Mouse (Mus musculus) heart, postnatal 36 days (tissue): ENCODE results near the gene Clip3. TPM values are rescaled to one million over a fixed set of nuclear protein-coding genes. Genes with fewer than 3 reads are reported as not detected.

Experiments
- DNase-seq, 2 experiments: peaks; one replicate each; pipeline ENCODE4 v3.0.0; 2021 to 2022
- intact Hi-C: fragments of 180-260 bp; cut with DNase I; formaldehyde crosslinking; loops from one replicate; pipeline ENCODE4 v1.15.1; 2025
- total RNA-seq, 2 experiments: library from RNA; stranded (reverse); gene quantifications; 2 replicates each; pipeline ENCODE4 v1.2.3; 2021

Gene Clip3
- 10 to 100 TPM in 1 of 2 experiments, 1 to 10 TPM in 1; 6.0 to 11.4 TPM for total RNA-seq

DNA sequence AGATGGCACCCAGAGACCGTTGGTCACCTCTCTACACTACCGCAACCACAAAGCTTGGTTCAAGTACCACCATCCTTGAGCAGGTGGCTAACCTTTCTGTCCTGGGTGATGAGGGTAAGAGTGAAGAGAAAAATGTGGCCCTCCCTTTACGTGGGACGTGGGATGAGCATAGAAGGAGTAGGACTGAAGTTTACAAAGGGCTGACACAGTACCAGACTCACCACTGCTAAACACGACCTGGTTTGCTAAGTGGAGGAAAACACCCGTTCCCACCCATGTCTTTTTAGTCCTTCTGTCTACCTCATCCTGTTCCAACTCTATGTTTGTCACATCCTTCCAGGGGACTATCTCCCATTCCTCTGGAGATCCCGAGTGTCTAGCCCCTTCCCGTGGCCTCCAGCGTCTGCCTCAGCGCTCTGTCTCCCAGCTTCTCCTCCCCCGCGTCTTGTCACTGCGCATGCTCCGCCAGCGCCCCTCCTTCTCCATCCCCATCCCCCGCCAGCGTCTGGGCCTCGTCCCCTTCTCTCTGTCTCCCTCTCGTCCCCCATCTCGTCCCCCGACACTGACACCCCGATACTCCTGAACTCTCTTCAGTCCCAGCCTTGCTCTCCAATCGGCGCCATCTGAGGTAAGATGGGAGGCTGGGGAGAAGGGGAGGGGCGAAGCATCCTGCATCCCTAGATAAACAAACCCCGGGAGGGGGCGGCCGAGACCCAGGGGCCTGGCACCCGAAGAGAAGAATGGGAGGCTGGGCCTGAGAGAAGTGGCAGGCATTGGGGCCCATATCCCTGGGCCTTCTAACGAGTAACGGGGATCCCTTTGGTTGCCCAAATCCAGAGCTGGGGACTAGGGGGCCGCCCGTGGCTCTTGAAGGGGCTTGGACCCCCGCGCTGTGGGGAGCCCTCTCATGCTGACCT lies at the start of gene Clip3:
Clip3 (plus strand) TSS at position 514 of the 917 bp plus-strand sequence.
- intact Hi-C loops = no loop called here
- peak; percentile 68 to 75 for DNase-seq

DNA sequence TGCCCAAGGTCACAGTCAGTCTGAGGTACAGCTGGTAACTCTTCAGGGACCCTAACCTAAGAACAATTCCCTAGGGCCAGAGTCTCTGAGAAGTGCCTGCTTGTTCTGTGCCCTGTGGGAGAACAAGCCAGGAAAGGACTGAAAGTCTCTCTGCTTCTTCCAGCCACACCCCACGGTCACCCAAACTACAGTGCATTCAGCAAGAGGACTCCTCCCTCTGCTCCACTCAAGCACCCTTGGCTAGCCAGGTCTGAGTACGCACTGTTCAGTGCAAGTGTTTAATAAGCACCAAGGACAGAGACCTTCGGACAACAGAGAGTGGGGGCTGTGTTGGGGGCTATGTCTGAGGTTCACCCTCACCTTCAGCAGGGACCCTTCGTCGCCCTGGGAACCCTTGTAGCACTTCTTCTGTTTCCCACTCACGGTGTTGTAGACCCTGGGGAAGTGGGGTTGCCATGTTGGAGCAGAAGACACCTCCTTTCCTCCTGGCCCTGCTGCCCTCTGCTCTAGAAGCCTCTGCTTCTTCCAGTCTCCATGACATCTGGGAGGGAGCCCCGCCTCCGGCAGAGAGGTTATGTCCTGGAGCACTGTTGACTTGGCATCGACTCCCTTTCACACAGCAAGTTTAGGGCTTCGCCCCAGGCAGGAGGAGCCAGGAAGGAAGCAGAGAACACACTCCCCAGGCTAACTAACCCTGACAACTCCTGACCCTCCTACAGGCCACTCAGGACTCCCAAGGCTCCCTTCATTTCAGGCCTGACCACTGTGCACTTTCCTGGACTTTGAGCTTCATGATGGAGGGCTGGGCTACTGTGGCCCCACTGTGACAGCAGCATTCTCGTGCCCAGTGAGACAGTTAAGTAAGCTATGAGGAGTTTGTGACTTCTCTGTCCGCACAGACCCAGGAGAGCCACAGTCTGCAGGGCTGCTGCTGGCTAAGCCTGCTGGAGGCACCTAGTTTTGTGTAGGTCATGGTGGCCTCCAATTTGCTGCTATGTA lies 39.3 kb upstream of the Clip3 start:
- intact Hi-C loops = no loop called here
- DNase-seq = no peak

DNA sequence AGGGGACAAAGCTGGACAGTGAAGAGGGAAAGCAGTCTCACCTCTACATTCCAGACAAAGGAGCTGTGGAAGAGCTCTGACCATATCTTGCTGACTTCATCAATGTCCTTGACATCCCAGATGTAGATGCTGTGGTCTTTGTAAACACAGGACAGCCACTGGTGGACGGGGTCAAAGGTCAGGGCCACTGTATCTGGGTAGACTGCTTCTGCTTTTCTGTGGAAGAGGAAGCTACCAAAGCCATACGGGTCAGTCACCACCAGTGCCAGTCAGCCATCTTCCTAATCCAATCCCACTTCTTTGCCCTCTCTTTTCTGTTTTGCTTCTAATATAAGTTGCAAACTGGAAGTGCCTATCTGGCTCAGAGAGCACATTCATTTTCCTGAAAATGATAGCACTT lies 26.5 kb upstream of the Clip3 start:
- no peak for DNase-seq
- intact Hi-C loops = no loop called here

DNA sequence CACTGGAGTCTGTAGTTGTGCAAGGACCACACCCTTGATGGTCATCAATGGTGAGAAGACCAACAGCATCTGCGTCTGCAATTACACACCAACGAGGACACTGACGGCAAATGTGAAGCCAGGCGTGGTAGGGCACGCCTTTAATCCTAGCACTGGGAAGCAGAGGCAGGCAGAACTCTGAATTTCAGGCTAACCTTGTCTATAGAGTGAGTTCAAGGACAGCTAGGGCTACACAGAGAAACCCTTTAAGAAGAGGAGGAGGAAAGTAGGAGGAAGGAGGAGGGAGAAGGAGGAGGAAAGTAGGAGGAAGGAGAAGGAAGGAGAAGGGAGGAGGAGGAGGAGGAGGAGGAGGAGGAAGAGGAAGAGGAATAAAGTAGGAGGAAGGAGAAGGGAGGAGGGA lies 26.0 kb upstream of the Clip3 start:
- intact Hi-C loops = no loop called here
- DNase-seq = no peak

DNA sequence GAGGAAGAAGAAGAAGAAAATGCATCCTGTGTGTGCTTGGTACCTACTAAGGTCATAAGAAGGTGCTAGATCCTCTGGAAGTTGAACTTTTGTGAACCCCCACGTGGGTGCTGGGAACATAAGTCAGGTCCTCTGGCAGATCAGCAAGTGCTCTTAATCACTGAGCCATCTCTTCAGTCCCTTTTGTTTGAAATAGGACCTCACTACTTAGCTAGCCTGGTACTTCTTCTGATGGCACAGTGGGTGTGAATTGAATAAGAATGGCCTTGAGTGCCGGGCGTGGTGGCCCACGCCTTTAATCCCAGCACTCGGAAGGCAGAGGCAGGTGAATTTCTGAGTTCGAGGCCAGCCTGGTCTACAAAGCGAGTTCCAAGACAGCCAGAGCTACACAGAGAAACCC lies 25.6 kb upstream of the Clip3 start:
- no peak for DNase-seq
- intact Hi-C loops = no loop called here

DNA sequence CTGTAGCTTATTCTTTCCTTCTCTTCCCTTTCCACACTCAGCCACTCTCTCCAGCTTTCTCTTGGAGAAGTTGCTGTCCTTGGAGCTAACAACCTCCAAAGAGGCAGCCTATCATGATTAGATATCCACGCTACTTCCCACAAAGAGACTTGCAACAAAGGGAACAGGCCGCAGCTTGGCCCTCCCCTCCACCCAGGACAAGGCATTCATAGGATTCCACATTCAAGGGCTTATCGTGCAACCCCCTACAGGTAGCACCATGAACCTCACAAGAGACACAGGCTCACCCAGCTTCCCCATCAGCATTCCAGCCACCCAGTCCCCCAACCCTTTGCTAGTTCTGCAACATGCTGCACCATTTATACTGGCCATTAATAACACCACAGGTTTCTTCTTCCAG lies 24.7 kb upstream of the Clip3 start:
- intact Hi-C loops = no loop called here
- no peak for DNase-seq

DNA sequence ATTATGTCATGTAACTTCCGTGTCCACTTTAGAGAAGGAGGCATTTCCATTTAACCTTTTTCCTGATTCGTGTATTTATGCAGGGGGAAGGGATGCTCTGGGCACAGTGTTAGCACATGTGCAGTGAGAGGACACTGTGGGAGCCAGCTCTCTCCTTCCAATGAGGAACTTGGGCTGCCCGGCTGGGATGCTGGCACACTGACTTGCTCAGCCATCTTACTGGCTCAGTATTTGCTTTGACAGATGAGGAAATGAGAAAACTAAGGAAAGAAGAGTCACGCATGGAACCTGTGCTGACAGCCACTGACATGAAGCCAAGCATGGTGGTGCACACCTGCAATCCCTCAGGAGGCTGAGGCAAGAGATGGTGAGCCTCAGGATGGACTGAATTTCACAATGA lies 21.9 kb upstream of the Clip3 start:
- intact Hi-C loops = no loop called here

DNA sequence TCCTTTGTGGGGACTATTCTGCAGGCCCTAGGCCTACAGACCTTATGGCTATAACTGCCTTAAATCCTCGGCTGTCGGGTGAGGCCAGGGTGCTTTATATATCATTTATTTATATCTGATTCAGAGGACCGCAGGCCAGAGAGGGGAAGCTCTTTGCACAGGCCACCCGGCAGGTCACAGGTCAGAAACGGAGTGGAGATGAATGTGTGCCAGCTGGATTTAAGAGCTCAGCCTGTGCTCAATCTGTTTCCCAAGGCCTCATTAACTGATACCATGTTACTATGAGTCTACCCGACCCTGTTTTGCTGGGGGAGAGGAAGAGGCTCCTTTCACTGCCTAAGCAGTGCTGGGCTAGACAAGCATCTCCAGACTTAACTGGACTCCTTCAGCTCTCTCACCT lies 17.1 kb upstream of the Clip3 start:
- intact Hi-C loops = no loop called here
- DNase-seq = no peak

More for the DNA sequence above, 21.9 kb upstream of the Clip3 start:
- no peak for DNase-seq

DNA sequence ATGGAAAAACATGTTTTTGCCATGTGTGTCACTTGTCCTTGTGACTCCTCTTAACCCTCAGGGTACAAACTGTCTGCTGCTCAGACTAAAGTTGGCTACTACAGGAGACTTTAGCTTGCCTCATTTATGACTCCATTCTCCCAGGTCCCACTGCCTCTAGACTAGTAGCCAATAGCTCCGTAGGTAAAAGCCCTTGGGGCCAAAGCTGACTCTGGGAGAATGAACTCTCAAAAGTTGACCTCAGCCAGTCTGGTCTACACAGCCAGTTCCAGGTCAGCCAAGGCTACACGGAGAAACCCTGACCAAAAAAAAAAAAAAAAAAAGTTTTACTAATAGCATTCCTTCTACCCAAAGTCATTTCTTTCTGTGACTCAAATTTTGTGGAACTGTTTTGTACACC lies 12.6 kb upstream of the Clip3 start:
- DNase-seq = no peak
- intact Hi-C loops = no loop called here

DNA sequence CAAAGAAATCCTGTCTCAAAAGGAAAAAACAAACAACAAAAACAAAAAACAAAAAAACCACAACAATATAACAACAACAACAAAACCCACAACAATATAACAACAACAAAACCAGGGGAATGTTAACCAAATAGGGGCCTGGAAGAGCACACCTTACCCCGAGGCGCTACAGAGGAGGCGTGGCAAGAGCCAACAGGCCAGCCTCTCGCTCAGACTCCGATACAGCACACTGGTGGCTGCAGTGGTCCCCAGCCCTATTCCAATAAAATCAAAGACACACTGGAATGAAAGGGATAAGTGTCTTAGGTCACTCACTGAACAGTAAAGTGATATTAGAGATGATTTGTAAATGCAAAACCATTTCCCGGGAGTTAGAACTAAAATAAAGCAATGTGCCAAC lies 12.0 kb upstream of the Clip3 start:
- intact Hi-C loops = no loop called here

DNA sequence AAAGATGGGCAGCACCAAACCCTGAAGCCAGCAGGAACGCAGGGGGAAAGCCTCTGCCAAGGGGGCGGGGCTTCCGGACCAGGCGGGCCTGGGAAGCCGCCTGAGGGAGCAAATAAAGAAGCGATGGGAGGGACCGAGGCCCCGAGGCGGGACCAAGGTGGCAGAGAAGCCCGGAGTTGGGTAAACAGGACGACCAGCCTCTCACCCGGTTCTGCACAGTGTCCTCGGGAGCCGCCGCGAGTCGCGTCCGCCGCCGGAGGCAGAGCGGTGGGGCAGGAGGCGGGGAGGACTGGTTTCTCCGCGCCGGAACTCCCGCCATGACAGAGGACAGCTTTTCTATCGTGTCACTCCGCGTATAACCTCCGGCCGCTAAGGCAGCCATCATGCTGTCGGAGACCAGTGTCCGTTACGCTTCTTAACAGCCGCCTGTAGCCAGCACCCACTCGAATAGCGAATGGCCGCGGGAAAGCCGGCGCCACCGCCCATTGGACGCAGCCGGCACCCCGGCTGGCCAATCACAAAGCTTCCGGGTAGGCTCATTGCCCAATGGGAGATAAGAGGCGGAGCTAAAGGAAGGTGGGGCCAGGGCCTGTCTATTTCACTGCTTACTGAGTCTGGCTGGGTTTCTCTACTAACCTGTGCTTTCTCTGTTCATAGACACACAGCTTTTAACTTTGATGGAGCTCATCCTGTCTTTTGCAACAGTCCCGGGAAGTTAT lies 11.4 kb upstream of the Clip3 start, which contains the start of the genes Thap8 and Wdr62:
Thap8 (plus strand) TSS at position 144 of the 719 bp plus-strand sequence.
Wdr62 (minus strand) TSS at position 469 of the 719 bp plus-strand sequence.
- intact Hi-C loops = loop anchor here (5.0 kb wide), 1 partner anchor 113 kb away; the partner anchor contains the start of gene Zfp146

More for the DNA sequence above, 12.0 kb upstream of the Clip3 start:
- no peak for DNase-seq

DNA sequence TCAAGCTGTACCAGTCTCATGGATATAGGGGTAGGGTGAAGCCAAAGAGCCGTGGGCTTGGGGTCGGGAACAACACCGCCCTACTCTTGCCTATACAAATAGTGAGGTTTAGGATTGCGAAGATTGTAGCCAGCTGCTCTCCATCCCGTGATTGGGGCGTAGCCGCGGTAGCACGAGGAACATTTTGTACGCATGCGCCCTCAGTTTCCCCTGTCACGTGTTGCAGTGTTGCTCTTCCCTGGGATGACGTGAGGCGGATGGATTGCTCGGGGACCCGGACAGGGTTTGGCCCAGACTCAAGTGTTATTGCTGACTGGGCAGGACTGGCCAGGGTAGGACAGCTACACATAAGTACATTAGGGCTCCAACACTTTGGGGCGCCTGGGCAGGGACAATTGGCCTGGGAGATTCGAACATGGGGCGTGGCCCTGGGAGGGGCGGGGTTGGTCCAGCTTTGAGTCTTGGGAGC lies 10.8 kb upstream of the Clip3 start:
- DNase-seq = peak; percentile 81 to 88
- intact Hi-C loops = loop anchor here (5.0 kb wide), 1 partner anchor 113 kb away; the partner anchor contains the start of gene Zfp146

More for the DNA sequence above, 11.4 kb upstream of the Clip3 start, which contains the start of the genes Thap8 and Wdr62:
- DNase-seq = peak; percentile 88 to 89

DNA sequence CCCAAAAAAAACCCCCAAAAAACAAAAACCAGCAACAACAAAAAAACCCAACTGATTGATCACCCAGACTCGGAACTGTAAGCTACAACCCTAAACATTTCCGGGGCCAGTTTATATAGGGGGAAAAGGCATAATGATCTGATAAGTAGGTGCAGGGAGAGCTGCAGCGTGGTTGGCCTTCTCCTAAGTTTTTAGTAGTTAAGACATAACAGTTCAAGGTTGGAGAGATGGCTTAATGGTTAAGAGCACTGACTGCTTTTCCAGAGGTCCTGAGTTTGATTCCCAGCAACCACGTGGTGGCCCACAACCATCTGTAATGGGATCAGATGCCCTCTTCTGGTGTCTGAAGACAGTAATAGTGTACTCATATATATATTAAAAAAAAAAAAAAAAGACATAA lies 10.0 kb upstream of the Clip3 start:
- DNase-seq = no peak
- intact Hi-C loops = loop anchor here (5.0 kb wide), 1 partner anchor 114 kb away; the partner anchor contains the start of gene Zfp146

DNA sequence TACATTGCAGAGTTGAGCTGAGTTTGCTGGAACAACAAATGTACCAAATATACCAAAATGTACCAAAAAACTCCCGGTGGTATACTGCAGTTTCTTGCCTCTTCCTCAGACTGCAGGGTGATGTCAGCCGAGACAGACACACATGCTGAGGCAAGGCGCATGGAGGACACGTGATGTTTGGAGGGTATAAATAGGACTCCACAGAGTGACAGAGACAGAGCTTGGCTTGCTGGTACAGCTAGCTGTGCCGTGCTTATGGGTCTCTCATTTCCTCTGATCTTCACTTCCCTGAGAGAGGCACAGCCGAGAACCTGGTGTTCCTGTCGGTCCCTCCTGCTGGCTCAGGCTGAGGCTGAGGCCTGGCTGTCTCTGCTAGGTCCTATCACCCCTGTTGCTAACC lies 8.8 kb upstream of the Clip3 start:
- DNase-seq = no peak
- intact Hi-C loops = loop anchor here (5.0 kb wide), 1 partner anchor 115 kb away; the partner anchor contains the start of gene Zfp146

DNA sequence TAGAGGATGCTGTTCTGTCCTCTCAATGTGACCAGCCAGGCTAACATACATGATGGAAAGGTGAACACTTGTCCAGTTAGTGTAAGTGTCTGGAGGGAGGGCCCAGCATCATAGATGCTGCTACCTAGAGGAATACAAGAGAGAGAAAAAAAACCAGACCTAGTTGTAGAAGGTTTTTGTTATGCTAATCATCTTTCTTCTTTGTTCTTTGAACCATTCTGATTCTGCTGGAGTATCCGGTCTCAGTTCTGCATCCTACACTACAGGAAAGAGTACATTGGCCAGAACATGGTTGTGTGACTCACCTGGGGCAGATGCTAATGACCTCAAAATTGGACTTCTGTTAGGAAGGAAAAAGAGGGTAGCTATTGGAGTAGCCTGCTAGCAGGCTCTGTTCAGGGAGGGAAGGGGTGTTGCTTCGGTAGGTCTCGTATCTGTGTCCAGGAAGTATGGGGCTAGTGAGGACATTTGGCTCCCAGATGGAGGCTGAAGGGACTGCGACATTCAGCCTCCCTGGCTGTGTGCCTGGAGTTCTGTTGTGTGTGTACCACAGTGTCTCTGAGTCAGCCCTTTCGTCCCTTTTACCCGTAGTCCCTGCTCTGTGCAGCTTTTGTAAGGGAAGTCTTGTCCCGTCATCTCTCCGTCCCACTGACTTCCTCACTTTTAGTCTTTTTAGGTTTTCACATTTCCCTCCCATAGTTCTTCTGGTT lies 4.7 kb upstream of the Clip3 start:
- intact Hi-C loops = no loop called here

DNA sequence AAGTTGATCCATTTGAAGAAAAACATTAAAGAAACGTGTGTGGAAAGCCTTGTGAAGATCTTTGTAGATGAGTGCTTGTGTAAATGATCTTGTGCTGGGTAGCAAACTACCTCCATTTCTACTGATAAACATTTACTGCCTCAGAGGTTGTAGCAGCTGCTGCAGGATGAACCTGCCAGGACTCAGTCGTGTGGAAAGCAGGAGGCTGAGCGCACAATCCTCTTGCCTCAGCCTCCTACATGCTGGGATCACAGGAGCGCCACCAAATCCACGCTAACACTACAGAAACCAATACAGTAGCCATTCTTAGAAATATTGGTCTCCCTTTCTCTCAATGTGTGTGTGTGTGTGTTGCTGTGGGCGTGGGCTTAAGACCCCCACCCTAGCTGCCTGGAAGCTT lies 3.5 kb upstream of the Clip3 start:
- no peak for DNase-seq
- intact Hi-C loops = no loop called here

More for the DNA sequence above, 4.7 kb upstream of the Clip3 start:
- DNase-seq = peak; percentile 29 to 30

DNA sequence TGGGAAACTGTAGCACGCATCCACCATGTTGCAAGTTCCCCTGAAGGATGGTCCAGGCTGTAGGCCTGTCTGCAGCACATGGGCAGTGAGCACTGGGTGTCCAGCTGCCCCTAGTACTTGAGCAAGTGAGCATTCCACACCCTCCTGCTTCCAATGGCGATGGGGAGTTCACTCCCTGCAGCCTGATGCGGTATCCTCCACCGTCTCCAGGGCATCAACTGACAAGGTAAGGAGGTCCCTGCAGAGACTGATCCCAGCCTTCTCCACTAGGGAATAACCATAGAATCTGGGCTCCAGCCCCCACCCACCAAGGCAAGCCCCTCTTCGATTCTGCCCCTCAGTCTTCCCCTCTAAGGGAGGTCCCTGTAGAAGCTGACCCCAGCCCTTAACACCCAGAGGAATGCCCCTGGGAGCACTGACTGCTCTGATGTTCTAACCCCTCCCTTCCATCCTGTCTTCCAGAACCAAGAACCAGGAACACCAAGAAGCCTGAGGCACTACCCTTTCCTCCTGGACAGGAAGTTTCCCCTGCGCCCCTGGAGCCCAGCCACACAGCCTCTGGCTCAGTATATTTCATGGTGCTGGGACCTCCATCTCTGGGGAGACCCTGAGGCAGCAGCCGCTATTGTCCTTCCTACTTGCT lies 2.3 kb upstream of the Clip3 start:
- intact Hi-C loops = no loop called here
- DNase-seq = no peak

DNA sequence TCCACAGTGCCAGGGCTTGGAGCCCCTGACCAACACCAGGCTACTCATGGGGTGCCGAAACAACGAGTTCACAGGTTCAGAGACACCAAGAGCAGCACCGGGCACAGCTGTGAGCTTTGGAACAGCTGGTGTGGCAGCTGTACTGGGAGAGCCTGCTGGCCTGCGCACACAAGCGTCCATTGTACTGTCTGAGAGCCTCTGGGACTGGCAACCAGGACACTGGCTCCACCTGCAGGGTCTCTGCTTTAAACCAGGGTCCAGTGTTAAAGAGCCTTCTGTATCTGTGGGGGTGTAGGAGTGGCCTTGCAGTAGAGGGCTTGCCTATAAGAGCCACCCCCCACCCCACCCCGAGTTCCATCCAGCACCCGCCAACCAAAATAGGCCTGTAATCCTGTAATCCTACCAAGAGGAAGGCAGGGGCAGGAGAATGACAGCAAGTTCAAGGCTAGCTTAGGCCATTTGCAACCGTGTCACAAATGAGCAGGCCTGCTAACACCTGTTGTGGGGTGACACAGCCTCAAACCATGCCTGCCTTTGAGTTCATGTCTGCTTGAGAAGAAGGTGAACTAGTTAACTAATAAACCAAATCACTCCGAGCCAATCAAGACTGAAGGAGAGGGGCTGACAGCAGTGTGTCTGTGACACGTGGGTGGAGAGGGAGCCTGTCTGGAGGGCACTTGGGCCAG lies 1.7 kb upstream of the Clip3 start:
- no peak for DNase-seq
- intact Hi-C loops = no loop called here
